Mouse (Mus musculus): ENCODE data around the gene Gsg1l.

The Gsg1l gene

GRCm38 (mm10) chr7:126082286-126082741 lies at the start of gene Gsg1l:
Gene Gsg1l, minus strand, starts transcription at chr7:126082411.
- DNase-seq, result no peak

GRCm38 (mm10) chr7:126127673-126128072 lies 45.5 kb upstream of the Gsg1l start:
- no peak for DNase-seq

GRCm38 (mm10) chr7:126126502-126126901 lies 44.3 kb upstream of the Gsg1l start:
- DNase-seq, result peak; percentile 23

- DNase-seq, result no peak
These were observed 39.3 kb upstream of the Gsg1l start for GRCm38 (mm10) chr7:126121533-126121932.

GRCm38 (mm10) chr7:126119819-126120218 lies 37.6 kb upstream of the Gsg1l start:
- no peak for DNase-seq

GRCm38 (mm10) chr7:126113263-126113662 lies 31.1 kb upstream of the Gsg1l start:
- no peak for DNase-seq

- no peak for DNase-seq
These were observed 29.0 kb upstream of the Gsg1l start for GRCm38 (mm10) chr7:126111230-126111629.

- no peak for DNase-seq
These were observed 27.7 kb upstream of the Gsg1l start for GRCm38 (mm10) chr7:126109898-126110297.

- DNase-seq, result no peak
These were observed 18.2 kb upstream of the Gsg1l start for GRCm38 (mm10) chr7:126100440-126100839.

- DNase-seq, result no peak
These were observed 17.6 kb upstream of the Gsg1l start for GRCm38 (mm10) chr7:126099835-126100234.

GRCm38 (mm10) chr7:126099163-126099775 lies 17.1 kb upstream of the Gsg1l start:
- no peak for DNase-seq

GRCm38 (mm10) chr7:126097219-126097915 lies 15.2 kb upstream of the Gsg1l start:
- DNase-seq, result no peak

- DNase-seq, result no peak
These were observed 14.4 kb upstream of the Gsg1l start for GRCm38 (mm10) chr7:126096596-126096995.

GRCm38 (mm10) chr7:126094738-126095137 lies 12.5 kb upstream of the Gsg1l start:
- no peak for DNase-seq

GRCm38 (mm10) chr7:126093162-126093561 lies 11.0 kb upstream of the Gsg1l start:
- no peak for DNase-seq

GRCm38 (mm10) chr7:126089782-126090181 lies 7.6 kb upstream of the Gsg1l start:
- DNase-seq, result peak; percentile 62

- peak; percentile 29 for DNase-seq
These were observed 5.9 kb upstream of the Gsg1l start for GRCm38 (mm10) chr7:126088155-126088554.

GRCm38 (mm10) chr7:126087602-126088001 lies 5.4 kb upstream of the Gsg1l start:
- no peak for DNase-seq

- no peak for DNase-seq
These were observed 4.1 kb upstream of the Gsg1l start for GRCm38 (mm10) chr7:126086321-126086741.

- no peak for DNase-seq
These were observed 2.9 kb upstream of the Gsg1l start for GRCm38 (mm10) chr7:126085154-126085553.

- no peak for DNase-seq
These were observed 1.8 kb upstream of the Gsg1l start for GRCm38 (mm10) chr7:126083980-126084348.

- DNase-seq, result no peak
These were observed 1.2 kb upstream of the Gsg1l start for GRCm38 (mm10) chr7:126083341-126083979.

GRCm38 (mm10) chr7:126081727-126082285 lies 405 bp downstream of the Gsg1l start:
- no peak for DNase-seq

All from liver (tissue).